Mouse (Mus musculus) lung, adult 2 months (tissue): Measurements from ENCODE around the gene Negr1.

ENCODE experiments used
- CTCF ChIP-seq: fragments of 200-500 bp; IDR thresholded peaks from 2 replicates; pipeline ENCODE4 v1.5.1; 2011; ENCODE audit warnings: mild to moderate bottlenecking, low read length, control low read depth; ENCODE audit not compliant: insufficient read depth
- POLR2A ChIP-seq: fragments of 200-500 bp; IDR thresholded peaks from 2 replicates; pipeline ENCODE4 v1.6.1; 2011; ENCODE audit warnings: low read depth, mild to moderate bottlenecking, control low read depth, low read length, borderline replicate concordance; ENCODE audit errors: extremely low read depth

GRCm38 (mm10) chr3:156903925-156904576 lies 342.5 kb downstream of the Negr1 start:
- TF ChIP-seq CTCF = no peak
- TF ChIP-seq POLR2A = no peak
